Mouse (Mus musculus) C2C12 (cell line): ENCODE results near the gene Ssbp1. TPM values are rescaled to one million over a fixed set of nuclear protein-coding genes. Genes with fewer than 3 reads are reported as not detected.

Source experiments
- H3K27me3 ChIP-seq: one replicate; pipeline ENCODE4 v1.6.1; 2011; ENCODE audit not compliant: control insufficient read depth, insufficient read depth, insufficient read length
- H3K36me3 ChIP-seq: one replicate; pipeline ENCODE4 v1.6.1; 2011; ENCODE audit not compliant: control insufficient read depth, insufficient read depth
- H3K4me3 ChIP-seq: one replicate; pipeline ENCODE4 v1.5.1; 2011; ENCODE audit warnings: mild to moderate bottlenecking, control low read depth; ENCODE audit not compliant: poor library complexity, insufficient read depth, severe bottlenecking
- H3K79me2 ChIP-seq: one replicate; pipeline ENCODE4 v1.6.1; 2011; ENCODE audit not compliant: control insufficient read depth, insufficient read depth
- H3K79me3 ChIP-seq: one replicate; pipeline ENCODE4 v1.6.1; 2011; ENCODE audit warnings: low read depth, control low read depth
- H3ac ChIP-seq: one replicate; pipeline ENCODE3; 2011; ENCODE audit warnings: low read depth; ENCODE audit not compliant: control insufficient read depth, insufficient read length
- CEBPB ChIP-seq: IDR thresholded peaks from one replicate; pipeline ENCODE4 v1.6.1; 2011; ENCODE audit warnings: low read depth, mild to moderate bottlenecking, control low read depth, moderate library complexity
- CTCF ChIP-seq: IDR thresholded peaks from one replicate; pipeline ENCODE4 v1.5.1; 2011; ENCODE audit not compliant: control insufficient read depth, insufficient read depth, insufficient read length
- FOSL1 ChIP-seq: IDR thresholded peaks from one replicate; pipeline ENCODE4 v1.8.0; 2011; ENCODE audit warnings: mild to moderate bottlenecking, low read length; ENCODE audit not compliant: poor library complexity, insufficient read depth, severe bottlenecking
- MAX ChIP-seq: IDR thresholded peaks from one replicate; pipeline ENCODE4 v1.6.1; 2011; ENCODE audit warnings: mild to moderate bottlenecking, control low read depth
- MYOD1 ChIP-seq: IDR thresholded peaks from one replicate; pipeline ENCODE4 v1.6.1; 2011; ENCODE audit warnings: low read depth; ENCODE audit not compliant: control insufficient read depth, insufficient read length
- MYOG ChIP-seq: IDR thresholded peaks from one replicate; pipeline ENCODE4 v1.6.1; 2011; ENCODE audit not compliant: control insufficient read depth, insufficient read length; ENCODE audit errors: extremely low read depth
- USF1 ChIP-seq: IDR thresholded peaks from one replicate; pipeline ENCODE4 v1.6.1; 2011; ENCODE audit warnings: low read depth, mild to moderate bottlenecking, control low read depth, moderate library complexity
- polyA plus RNA-seq: library from polyadenylated mRNA; unstranded; fragments of >200 nt; fragmentation: generic; extraction: Trizol; gene quantifications from one replicate; pipeline ENCODE4 v1.2.1, GENCODE M21; 2012; ENCODE audit warnings: missing spikeins

The Ssbp1 gene
- polyA plus RNA-seq, 1 experiment, result 40.5 TPM

DNA sequence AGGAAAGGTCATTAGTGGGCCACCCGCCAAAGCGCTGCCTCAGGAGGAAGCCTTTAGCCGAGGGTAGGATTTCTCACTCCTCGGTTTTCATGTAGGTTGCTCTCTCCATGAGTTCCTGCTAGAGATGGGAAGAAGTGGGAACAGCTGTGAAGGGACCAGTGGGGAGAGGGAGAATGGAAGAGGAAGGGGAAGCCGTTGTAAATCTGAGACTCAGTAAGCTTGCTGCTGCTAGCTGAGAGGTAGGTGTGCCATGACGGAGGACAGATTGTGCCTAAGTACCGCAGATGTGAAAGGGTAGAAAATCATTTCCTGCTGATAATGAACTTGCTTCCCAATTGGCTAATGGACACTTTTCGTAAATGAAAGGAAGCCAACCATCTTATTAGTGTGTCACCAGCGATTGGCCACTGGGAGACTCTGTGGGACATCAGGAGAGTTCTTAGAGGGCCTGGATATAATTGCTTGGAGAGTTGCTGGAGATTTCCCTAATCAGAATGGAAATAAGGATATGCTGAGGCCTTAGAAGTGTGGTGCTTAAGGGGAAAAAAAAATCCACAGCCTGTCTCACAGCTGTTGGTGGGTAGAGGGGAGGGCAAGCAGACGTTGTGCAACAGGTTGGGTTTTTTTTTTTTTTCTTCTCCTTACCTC, 27.7 kb upstream of the Ssbp1 start:
- no peaks in the 10 kb centered on the region for H3K79me3 ChIP-seq
- H3K4me3 ChIP-seq, result no peak overlapping the region
- peaks cover 27% of the 10 kb centered on the region for H3K27me3 ChIP-seq
- no peak overlapping the region for H3ac ChIP-seq
- no peaks in the 10 kb centered on the region for H3K79me2 ChIP-seq
- H3K36me3 ChIP-seq, result no peaks in the 10 kb centered on the region
- TF ChIP-seq CEBPB (no peak), CTCF (no peak)

DNA sequence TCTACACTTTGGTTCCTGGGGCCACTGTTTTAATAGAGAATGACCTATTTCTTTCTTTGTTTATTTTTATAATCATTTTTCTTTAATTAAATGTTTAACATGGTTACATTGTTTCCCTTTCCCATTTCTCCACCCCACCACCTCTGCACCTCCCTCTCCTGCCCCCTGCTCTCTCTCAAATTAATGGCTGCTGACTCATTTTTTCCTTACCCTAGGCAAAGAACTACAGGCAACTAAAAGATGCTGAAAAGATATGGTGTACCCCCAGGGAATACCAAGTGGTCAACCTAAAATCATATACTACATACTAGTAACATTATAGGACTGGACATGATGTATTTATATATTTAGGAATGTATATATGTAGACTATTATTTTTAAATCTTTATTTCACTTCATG, 22.5 kb upstream of the Ssbp1 start:
- no peak overlapping the region for H3K4me3 ChIP-seq
- no peaks in the 10 kb centered on the region for H3K36me3 ChIP-seq
- TF ChIP-seq FOSL1 (no peak), MYOG (no peak), CEBPB (no peak), CTCF (no peak), USF1 (no peak), MYOD1 (no peak), MAX (no peak)
- no peak overlapping the region for H3ac ChIP-seq
- no peaks in the 10 kb centered on the region for H3K79me2 ChIP-seq
- no peaks in the 10 kb centered on the region for H3K79me3 ChIP-seq
- peaks cover 11% of the 10 kb centered on the region for H3K27me3 ChIP-seq

DNA sequence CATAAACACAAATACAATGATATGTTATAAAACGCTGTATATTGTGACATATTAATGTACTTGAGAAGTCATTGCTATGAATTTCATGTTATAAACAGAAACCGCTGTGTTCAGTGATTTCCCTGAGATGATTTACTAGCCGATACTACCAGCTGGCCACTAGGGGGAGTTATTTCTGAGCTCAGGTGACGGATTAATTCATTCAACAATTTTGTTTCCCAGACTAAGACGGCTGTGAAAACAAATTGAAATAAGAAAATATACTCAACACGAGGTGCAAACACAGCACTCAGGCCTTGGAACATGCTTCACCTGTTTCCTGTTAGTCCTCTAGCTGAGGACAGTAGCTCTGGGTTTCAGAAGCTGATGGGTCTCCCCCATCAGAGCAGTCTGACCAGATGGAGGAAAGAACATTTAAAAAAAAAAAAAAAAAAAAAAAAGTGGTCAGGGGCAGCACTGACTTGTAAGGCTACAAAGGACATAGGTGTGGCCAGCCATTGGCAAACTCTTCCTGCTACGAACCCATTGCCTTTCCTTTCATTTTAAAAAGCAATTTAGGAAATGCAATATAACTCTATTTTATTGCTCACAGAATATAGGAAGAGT, 16.6 kb upstream of the Ssbp1 start:
- H3K36me3 ChIP-seq, result no peaks in the 10 kb centered on the region
- H3K27me3 ChIP-seq, result no peaks in the 10 kb centered on the region
- no peak overlapping the region for H3ac ChIP-seq
- no peaks in the 10 kb centered on the region for H3K79me3 ChIP-seq
- no peaks in the 10 kb centered on the region for H3K79me2 ChIP-seq
- TF ChIP-seq CTCF (no peak), CEBPB (no peak), FOSL1 (no peak), MYOG (no peak)
- no peak overlapping the region for H3K4me3 ChIP-seq

DNA sequence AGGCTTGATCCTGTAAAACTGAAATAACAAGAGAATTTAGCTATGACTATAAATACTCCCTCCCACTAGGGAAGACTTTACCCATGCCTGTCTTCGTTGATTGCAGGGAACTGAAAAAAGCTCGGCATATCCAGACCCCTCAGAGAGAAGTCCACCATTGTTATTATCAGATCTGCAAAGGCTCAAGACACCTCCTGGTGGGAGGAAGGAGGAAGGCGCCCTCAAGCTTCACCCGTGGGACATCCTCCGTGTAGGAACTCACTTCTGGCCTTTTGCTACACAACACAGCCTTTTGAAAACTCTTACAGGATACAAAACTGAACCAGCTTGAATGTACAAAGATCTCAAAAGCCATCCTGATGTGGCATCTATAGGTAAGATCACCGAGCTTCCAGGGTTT, 5.4 kb upstream of the Ssbp1 start:
- Histone ChIP-seq H3K79me2 (no peaks in the 10 kb centered on the region), H3ac (no peak overlapping the region), H3K27me3 (no peaks in the 10 kb centered on the region), H3K36me3 (no peaks in the 10 kb centered on the region), H3K4me3 (no peak overlapping the region), H3K79me3 (no peaks in the 10 kb centered on the region)
- TF ChIP-seq USF1, result no peak
- TF ChIP-seq CEBPB, result no peak
- TF ChIP-seq MAX, result no peak

DNA sequence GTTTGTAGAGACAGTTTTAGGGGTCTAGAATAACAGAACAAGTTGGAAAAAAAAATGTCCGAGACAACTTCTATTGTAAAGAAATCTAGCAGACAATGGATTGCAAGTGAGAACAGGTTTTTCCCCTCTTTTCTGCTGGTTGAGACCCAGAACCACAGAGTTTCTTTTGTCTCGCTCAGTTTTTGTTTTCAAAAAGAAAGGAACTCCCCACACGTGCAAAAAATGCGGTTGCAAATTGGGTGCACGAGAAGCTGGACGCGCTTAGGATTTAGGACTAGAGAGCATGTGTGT, 513 bp downstream of the Ssbp1 start:
- peak overlapping the region; percentile 86 for H3ac ChIP-seq
- TF ChIP-seq FOSL1 (no peak), USF1 (no peak), MYOG (no peak), CTCF (no peak), CEBPB (no peak), MYOD1 (no peak), MAX (no peak)
- H3K36me3 ChIP-seq, result peaks cover 39% of the 10 kb centered on the region
- peaks cover 28% of the 10 kb centered on the region for H3K79me2 ChIP-seq
- H3K4me3 ChIP-seq, result peak overlapping the region; percentile 84
- H3K27me3 ChIP-seq, result no peaks in the 10 kb centered on the region
- H3K79me3 ChIP-seq, result peaks cover 20% of the 10 kb centered on the region

DNA sequence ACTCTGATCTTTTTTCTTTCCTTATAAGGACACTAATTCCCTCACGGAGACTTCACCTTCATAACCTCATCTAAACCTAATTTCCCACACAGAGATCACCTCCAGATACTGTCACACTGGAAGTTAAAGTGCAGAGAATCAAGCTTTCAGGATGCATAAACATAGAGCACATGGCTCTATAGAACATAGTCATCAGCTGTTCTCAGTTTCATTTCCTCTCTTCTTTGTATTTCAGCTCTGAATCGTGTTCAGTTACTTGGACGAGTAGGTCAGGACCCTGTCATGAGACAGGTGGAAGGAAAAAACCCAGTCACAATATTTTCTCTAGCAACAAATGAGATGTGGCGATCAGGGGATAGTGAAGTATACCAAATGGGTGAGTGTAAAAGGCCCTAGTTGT, 5.0 kb downstream of the Ssbp1 start:
- Histone ChIP-seq H3K79me2 (peaks cover 28% of the 10 kb centered on the region), H3K27me3 (no peaks in the 10 kb centered on the region), H3ac (no peak overlapping the region), H3K79me3 (peaks cover 20% of the 10 kb centered on the region), H3K4me3 (no peak overlapping the region), H3K36me3 (peaks cover 74% of the 10 kb centered on the region)
- no peak for TF ChIP-seq CTCF
- no peak for TF ChIP-seq USF1
- TF ChIP-seq CEBPB, result no peak
- TF ChIP-seq MYOG, result no peak
